30 mouse cellular contexts compared by ENCODE assay signal in genomic region chr3:86819372-86819771, GRCm38 (mm10).
DNase-seq lines count a peak whose midpoint lies in the region; ATAC-seq lines count a peak whose summit lies in the region.
"Had no signal": no experiment of that assay in that cellular context is flagged by ENCODE, and none has a peak within 500 bp of the region (broad histone marks: within the 10 kb centered on the region; RNA-seq: fewer than 3 reads in every experiment).

No protein-coding gene starts in this region.

- no peak overlapping the region for H3K4me2 ChIP-seq in hindbrain, embryonic 13.5 days
- no peak overlapping the region for H3K4me2 ChIP-seq in hindbrain, embryonic 11.5 days (replicated peaks; ENCODE audit: low read depth, low read length)
- H3K4me2 ChIP-seq in neural tube, embryonic 12.5 days (replicated peaks), result no peak overlapping the region
- H3K4me2 ChIP-seq: embryonic facial prominence, embryonic 15.5 days; heart, embryonic 13.5 days; neural tube, embryonic 13.5 days had no signal

- peaks cover 27% of the 10 kb centered on the region for H3K4me1 ChIP-seq in hindbrain, embryonic 13.5 days (replicated peaks)
- H3K4me1 ChIP-seq in hindbrain, embryonic 11.5 days (replicated peaks; ENCODE audit: control insufficient read depth, insufficient read depth, low read length), result no peaks in the 10 kb centered on the region
- peaks cover 28% of the 10 kb centered on the region for H3K4me1 ChIP-seq in neural tube, embryonic 12.5 days
- peaks cover 35% of the 10 kb centered on the region for H3K4me1 ChIP-seq in limb, embryonic 10.5 days
- H3K4me1 ChIP-seq: embryonic facial prominence, embryonic 15.5 days had no signal

- no peaks in the 10 kb centered on the region for H3K9me3 ChIP-seq in hindbrain, embryonic 13.5 days
- no peaks in the 10 kb centered on the region for H3K9me3 ChIP-seq in hindbrain, embryonic 11.5 days (ENCODE audit: control insufficient read depth, low read length)
- no peaks in the 10 kb centered on the region for H3K9me3 ChIP-seq in neural tube, embryonic 12.5 days
- H3K9me3 ChIP-seq in limb, embryonic 10.5 days (replicated peaks), result no peaks in the 10 kb centered on the region
- H3K9me3 ChIP-seq: embryonic facial prominence, embryonic 10.5 days; embryonic facial prominence, embryonic 15.5 days; heart, embryonic 13.5 days; megakaryocyte, embryonic 14.5 days; neural tube, embryonic 13.5 days had no signal

- H3K27me3 ChIP-seq in hindbrain, embryonic 13.5 days, result no peaks in the 10 kb centered on the region
- no peaks in the 10 kb centered on the region for H3K27me3 ChIP-seq in hindbrain, embryonic 11.5 days (ENCODE audit: control insufficient read depth, insufficient read depth, low read length)
- no peaks in the 10 kb centered on the region for H3K27me3 ChIP-seq in neural tube, embryonic 12.5 days (replicated peaks)
- H3K27me3 ChIP-seq in limb, embryonic 10.5 days (ENCODE audit: low read depth, poor library complexity, severe bottlenecking), result no peaks in the 10 kb centered on the region
- H3K27me3 ChIP-seq: embryonic facial prominence, embryonic 15.5 days; heart, embryonic 13.5 days; neural tube, embryonic 13.5 days had no signal

- 97% methylated on average over 6 of the region's 6 CpGs for WGBS in hindbrain, embryonic 13.5 days
- over 99% methylated on average over 6 of the region's 6 CpGs for WGBS in hindbrain, embryonic 11.5 days
- 93% methylated on average over 6 of the region's 6 CpGs for WGBS in neural tube, embryonic 12.5 days
- WGBS in limb, embryonic 10.5 days, result 96% methylated on average over 6 of the region's 6 CpGs

- H3K27ac ChIP-seq in hindbrain, embryonic 13.5 days, result peak overlapping the region; percentile 78; the same call in 1 of the 2 replicates
- no peak overlapping the region for H3K27ac ChIP-seq in hindbrain, embryonic 11.5 days (ENCODE audit: low read depth, low read length)
- no peak overlapping the region for H3K27ac ChIP-seq in neural tube, embryonic 12.5 days
- no peak overlapping the region for H3K27ac ChIP-seq in limb, embryonic 10.5 days
- H3K27ac ChIP-seq: embryonic facial prominence, embryonic 10.5 days; embryonic facial prominence, embryonic 15.5 days; gastrocnemius, adult 2 months; heart, embryonic 13.5 days; liver, embryonic 14.5 days had no signal

- no peak overlapping the region for H3K4me3 ChIP-seq in hindbrain, embryonic 13.5 days
- no peak overlapping the region for H3K4me3 ChIP-seq in hindbrain, embryonic 11.5 days (ENCODE audit: low read depth, low read length)
- H3K4me3 ChIP-seq in neural tube, embryonic 12.5 days, result no peak overlapping the region
- H3K4me3 ChIP-seq in limb, embryonic 10.5 days, result no peak overlapping the region
- H3K4me3 ChIP-seq: embryonic facial prominence, embryonic 10.5 days; embryonic facial prominence, embryonic 15.5 days; gastrocnemius, adult 2 months; heart, embryonic 13.5 days; megakaryocyte, embryonic 14.5 days; neural tube, embryonic 13.5 days had no signal

- peaks cover 37% of the 10 kb centered on the region for H3K36me3 ChIP-seq in hindbrain, embryonic 13.5 days
- H3K36me3 ChIP-seq in hindbrain, embryonic 11.5 days (ENCODE audit: control insufficient read depth, insufficient read depth, low read length), result no peaks in the 10 kb centered on the region
- H3K36me3 ChIP-seq in neural tube, embryonic 12.5 days, result peaks cover 8% of the 10 kb centered on the region
- no peaks in the 10 kb centered on the region for H3K36me3 ChIP-seq in limb, embryonic 10.5 days
- H3K36me3 ChIP-seq: embryonic facial prominence, embryonic 15.5 days; heart, embryonic 13.5 days had no signal

- no peak overlapping the region for H3K9ac ChIP-seq in hindbrain, embryonic 13.5 days
- no peak overlapping the region for H3K9ac ChIP-seq in hindbrain, embryonic 11.5 days (ENCODE audit: low read depth, low read length)
- no peak overlapping the region for H3K9ac ChIP-seq in neural tube, embryonic 12.5 days
- H3K9ac ChIP-seq: embryonic facial prominence, embryonic 15.5 days; heart, embryonic 13.5 days; liver, embryonic 14.5 days; neural tube, embryonic 13.5 days had no signal

- no peak for ATAC-seq in hindbrain, embryonic 13.5 days (ENCODE audit: low FRiP score)
- no peak for ATAC-seq in hindbrain, embryonic 11.5 days (ENCODE audit: low FRiP score)
- ATAC-seq in neural tube, embryonic 12.5 days (ENCODE audit: low FRiP score, low read depth), result peak; percentile 44; the same call in 1 of the 2 replicates
- no peak for ATAC-seq in CD4-positive, CD25-positive, alpha-beta regulatory T cell, adult 4 months
- ATAC-seq: activated CD4-positive, CD25-positive, alpha-beta regulatory T cell, adult 4 months; forebrain, embryonic 16.5 days; intestine, embryonic 16.5 days had no signal

- DNase-seq in cerebellum, postnatal 25 days, result peak; percentile 11 to 12
- no peak for DNase-seq in cerebellum, postnatal 10 days
- no peak for DNase-seq in hindbrain, embryonic 11.5 days (ENCODE audit: low spot score)
- no peak for DNase-seq in neural tube, embryonic 10.5 days (ENCODE audit: extremely low spot score, low spot score)
- DNase-seq in limb, embryonic 10.5 days (ENCODE audit: low spot score), result no peak
- DNase-seq: adrenal gland, adult 2 months; adrenal gland, postnatal 36 days; cerebellum, adult 18-20 months; gastrocnemius, adult 2 months; heart, postnatal 10 days; kidney, adult 9 months; kidney, postnatal 14 days; layer of hippocampus, adult 9-11 months; liver; lung, postnatal 4 days; midbrain, embryonic 14.5 days; thymus, adult 2 months; thymus, postnatal 36 days had no signal

Comparison
In these comparisons a context has a peak if more than half of its experiments do, and no peak if none do; other contexts are left out.
1. DNase-seq: peak in cerebellum, postnatal 25 days (2 of 2); none in cerebellum, postnatal 10 days (0 of 2), hindbrain, embryonic 11.5 days (single experiment), neural tube, embryonic 10.5 days (single experiment) and limb, embryonic 10.5 days (single experiment).